Mouse (Mus musculus) heart, postnatal 4 days (tissue): ENCODE results near the gene Lpar6. TPM values are rescaled to one million over a fixed set of nuclear protein-coding genes. Genes with fewer than 3 reads are reported as not detected.

ENCODE experiments used
- DNase-seq: peaks from one replicate; pipeline ENCODE4 v3.0.0; 2021
- microRNA-seq, 2 experiments: library from miRNA; unstranded; fragments of <30 nt; microRNA quantifications; one replicate each; pipeline ENCODE4 v1.2.0; 2021 to 2022
- total RNA-seq, 2 experiments: library from RNA; stranded (reverse); gene quantifications; 2 replicates each; pipeline ENCODE4 v1.2.3; 2021

Gene Lpar6
- total RNA-seq, 2 experiments from 2014 or later, result 4.0 to 4.1 TPM

DNA sequence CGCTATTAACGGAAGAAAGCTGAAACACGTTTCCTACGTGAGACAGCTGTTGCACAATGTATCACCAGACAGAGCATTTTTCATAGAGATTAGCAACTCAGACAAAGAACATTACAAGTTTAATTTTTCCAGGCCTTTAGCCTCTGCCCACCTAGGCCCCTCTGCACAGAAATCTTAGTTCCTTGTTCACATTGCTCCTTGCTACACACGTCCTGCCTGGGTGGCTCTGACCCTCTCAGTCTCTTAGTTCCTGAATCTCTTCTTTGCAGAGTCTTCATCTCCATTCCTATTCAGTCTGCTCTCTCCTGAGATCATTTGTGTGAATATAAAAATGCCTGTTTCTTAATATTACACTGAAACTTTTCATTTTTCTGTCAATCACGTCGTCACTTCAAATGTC is 19.7 kb downstream of the Lpar6 start:
- DNase-seq, result no peak

DNA sequence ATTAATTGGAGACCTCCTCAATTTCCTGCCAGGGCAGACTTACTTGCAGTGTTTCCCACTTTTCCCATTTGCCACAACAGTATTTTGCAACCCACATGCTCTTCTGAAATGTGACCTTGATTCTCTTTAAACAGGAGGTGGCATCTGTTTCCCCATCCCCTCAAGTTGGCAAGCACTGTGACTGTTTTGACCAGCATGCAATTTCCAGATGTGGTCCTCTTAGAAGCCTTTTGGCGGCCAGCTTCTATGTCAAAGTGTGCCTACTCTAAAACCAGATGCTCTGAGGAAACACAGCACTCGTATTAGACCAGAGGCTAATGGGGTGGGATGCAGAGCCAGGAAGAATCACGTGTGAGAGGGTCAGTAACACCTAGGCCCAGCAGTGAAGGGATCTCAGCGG is 20.5 kb downstream of the Lpar6 start:
- DNase-seq, result no peak

DNA sequence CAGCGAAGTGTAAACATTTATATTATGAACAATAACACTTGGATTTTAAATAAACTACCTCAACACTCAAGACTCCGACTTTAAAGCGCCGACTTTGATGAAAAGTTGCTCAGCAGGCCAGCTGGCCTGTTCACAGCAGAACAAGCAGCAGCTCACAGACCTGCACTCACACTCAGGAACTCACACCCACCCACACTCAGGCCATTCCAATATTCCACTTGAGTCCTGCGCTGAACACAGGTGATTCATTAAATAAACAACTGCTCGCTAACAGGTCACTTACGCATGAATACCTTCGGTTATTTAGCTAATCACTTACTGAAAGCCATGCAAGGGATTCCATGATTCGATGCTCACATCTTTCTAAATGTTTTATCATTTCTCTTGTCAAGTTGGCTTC is 24.5 kb downstream of the Lpar6 start:
- DNase-seq, result no peak

DNA sequence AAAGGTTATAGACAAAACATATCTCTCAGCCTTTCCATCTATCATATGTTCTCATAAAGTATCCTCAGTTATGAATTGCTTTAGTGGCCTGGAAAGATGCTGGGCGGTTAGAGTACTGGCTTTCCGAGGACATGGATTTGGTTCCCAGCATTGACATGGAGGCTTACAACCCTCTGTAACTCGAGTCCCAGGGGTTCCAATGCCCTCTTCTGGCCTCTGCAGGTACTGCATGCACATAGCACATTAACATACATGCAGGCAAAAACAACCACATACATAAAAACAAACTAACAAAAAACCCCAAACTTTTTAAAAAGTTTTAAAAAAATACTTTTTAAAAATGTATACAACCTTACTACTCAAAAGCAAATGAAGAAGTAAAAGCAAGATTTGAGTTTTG is 28.5 kb downstream of the Lpar6 start:
- no peak for DNase-seq

DNA sequence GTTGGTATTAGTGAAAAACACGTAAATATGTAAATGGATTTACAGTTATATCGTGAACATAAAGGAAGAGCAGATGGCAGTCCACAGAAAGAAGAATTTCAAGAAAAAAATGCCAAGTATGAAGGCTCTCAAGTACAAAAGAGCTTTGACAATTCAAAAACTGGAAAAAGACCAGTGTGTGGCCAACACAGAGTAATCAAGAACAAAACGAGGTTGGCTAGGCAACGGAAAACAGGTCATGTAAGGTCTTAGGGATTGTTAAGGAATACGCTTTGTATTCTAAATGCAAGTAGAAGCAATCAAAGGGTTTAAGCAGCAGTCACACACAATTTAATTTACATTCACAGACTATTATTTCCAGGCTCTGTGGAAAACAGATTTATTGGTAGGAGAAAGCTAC is 34.1 kb downstream of the Lpar6 start:
- no peak for DNase-seq

DNA sequence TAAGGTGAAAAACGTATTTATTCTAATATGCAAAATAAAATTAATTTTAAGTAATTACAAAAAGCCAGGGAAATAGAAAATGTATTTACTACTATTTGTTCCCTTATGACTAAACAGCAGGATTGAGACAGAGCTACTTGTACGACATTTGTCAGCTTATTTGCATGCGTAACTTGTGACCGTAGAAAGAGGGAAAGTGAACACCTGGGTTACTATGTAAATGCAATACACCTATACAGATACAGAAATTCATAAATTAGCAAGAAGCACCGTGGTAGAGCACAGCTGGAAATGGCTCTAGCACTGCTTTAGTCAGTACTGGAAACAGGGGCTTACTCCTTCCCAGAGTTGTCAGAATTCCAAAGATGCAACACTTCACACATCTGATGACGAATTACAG is 41.4 kb downstream of the Lpar6 start:
- DNase-seq, result no peak

DNA sequence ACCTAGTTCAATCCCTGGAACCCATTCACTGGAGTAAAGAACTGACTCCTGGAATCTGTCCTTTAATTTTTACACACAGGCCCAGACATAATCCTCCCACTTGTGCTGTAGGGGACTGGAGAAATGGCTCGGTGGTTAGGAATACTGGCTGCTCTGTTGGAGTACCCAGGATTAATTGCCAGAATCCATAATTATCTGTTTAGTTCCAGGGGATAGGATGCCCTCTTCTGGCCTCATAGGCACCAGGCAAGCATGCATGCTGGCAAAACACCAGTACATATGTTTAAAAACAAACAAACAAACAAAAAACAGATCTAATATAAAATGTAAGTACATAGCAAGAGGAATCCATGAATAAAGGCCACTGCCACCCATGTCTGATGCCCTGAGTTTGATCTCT is 43.3 kb downstream of the Lpar6 start:
- DNase-seq, result no peak

DNA sequence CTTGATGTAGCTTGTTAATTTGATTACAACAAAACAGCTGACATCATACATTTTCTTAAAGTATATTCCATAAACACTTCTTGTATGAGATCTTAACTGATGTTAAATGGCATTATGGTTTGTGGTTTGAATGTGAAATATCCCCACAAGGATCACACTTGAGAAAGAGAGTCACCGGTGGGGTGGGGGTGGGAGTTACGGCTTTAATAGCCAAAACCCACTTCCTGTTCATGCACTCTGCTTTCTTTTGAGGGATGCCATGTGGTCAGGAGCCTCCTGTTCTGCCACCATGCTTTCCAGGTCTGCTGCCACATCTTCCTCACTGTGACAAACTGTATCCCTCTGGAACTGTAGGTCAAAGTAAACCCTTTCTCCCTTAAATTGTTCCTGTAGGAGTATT is 52.2 kb downstream of the Lpar6 start:
- no peak for DNase-seq

DNA sequence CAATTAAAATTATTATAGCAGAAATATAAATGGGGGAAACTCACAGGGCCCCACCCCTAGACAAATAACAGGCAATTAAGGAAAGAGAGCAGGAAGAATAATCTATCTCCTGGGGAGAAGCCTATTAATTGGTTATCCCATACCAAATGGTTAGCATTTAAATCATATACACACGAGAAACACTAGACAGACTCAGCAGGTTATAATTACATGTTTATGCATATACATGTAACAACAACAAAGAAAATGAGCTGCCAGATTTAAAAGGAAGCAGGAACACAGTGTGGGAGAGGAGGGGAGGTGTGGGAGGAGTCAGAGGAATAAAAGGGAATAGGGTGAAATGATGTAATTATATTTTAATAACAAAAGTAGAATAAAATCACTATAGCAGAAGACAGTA is 54.7 kb downstream of the Lpar6 start:
- no peak for DNase-seq

Small RNAs within 50 kb of the gene (microRNA-seq; reads per million reads assigned to microRNA genes)
- 0 reads per million in 2 experiments for gene Mir687

Other genes with a start within 250 kb of the Lpar6 start
- not detected for gene Cysltr2, start 188.8 kb upstream of the Lpar6 start, total RNA-seq
- 10 to 100 TPM; 40.6 to 44.4 TPM for gene Rcbtb2, start 114.9 kb upstream of the Lpar6 start, total RNA-seq
- gene Rb1, start 87.9 kb downstream of the Lpar6 start, total RNA-seq, result 10 to 100 TPM; 16.9 to 19.2 TPM
- gene Itm2b, start 147.4 kb downstream of the Lpar6 start, total RNA-seq, result 100 to 1,000 TPM; 441 to 466 TPM